Mouse (Mus musculus): ENCODE results near the gene Pheta2. TPM values are rescaled to one million over a fixed set of nuclear protein-coding genes. Genes with fewer than 3 reads are reported as not detected.
A peak's percentile ranks its signal among the peaks of the same experiment; 100 is the strongest.

Gene Pheta2
- polyA plus RNA-seq, 2 experiments: 18.7 to 24.8 TPM

- peaks cover 61% of the 10 kb centered on the region for H3K36me3 ChIP-seq (replicated peaks; ENCODE audit: control insufficient read depth, insufficient read depth, low read depth)
- peak overlapping the region; percentile 97 for H3K4me2 ChIP-seq (ENCODE audit: low read depth)
- H3K9me3 ChIP-seq (ENCODE audit: control insufficient read depth, low read length): no peaks in the 10 kb centered on the region
- peaks cover 57 to 73% of the 10 kb centered on the region in 2 experiments for H3K4me1 ChIP-seq (replicated peaks; ENCODE audit: control insufficient read depth in 2 of 2, insufficient read depth in 2 of 2, low read length in 1 of 2)
- peak overlapping the region; percentile 88 for H3K27ac ChIP-seq
- H3K9ac ChIP-seq (replicated peaks): peak overlapping the region; percentile 68
- under 1% methylated on average over 51 of the region's 51 CpGs for WGBS (ENCODE audit: insufficient replicate concordance)
- TF ChIP-seq EP300 (IDR thresholded peaks at IDR 0.05; ENCODE audit: low read depth) (peak; percentile 59; the same call in 1 of the 2 replicates), CTCF (IDR thresholded peaks at IDR 0.05; ENCODE audit: low read depth) (no peak)
- peak overlapping the region; percentile 80 to 89 for H3K4me3 ChIP-seq (ENCODE audit: insufficient read depth in 1 of 2, low read depth in 2 of 2, low read length in 2 of 2)
- DNase-seq (ENCODE audit: low read depth in 3 of 3, low spot score in 3 of 3) (peak; percentile 99), ATAC-seq (ENCODE audit: insufficient read depth) (peak; percentile 86)
- no peaks in the 10 kb centered on the region for H3K27me3 ChIP-seq (ENCODE audit: control insufficient read depth, insufficient read depth, low read length)
Measured at GRCm38 (mm10) chr15:82345820-82346470, 7.2 kb downstream of the Pheta2 start.

DNA sequence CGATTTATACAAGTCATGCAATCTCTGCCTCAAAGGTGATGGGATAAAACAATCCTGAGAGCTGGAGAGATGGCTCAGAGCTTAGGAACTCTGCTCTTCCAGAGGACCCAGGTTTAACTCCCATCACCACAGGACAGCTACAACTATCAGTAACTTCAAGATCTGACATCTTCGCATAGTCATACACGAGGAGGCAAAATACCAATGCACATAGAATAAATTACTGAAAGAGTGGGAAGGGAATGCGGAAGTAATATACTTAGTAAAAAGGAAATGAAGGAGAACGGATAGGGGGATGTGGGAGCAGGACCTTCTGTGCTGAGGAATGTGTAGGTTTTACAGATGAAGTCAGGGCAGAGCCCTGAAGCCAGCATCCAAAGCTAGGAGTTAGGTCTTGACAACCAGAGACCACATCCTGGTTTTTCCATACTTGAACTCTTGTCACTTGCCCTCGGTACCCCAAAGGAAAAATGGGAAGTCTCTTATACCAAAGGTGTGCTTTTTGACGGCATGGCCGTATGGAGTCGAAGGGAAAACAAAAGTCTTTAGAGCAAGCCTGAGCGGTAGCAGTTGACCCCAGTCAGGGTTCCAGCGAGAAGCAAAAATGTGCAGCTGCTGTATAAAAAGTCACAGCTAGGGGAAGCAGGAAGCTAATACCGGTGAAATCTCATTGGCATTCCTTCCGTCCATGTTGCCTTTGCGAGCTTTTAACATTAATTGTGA lies 8.0 kb downstream of the Pheta2 start:
- H3K9me3 ChIP-seq (ENCODE audit: control insufficient read depth, low read length): no peaks in the 10 kb centered on the region
- peak overlapping the region; percentile 80 to 89 for H3K4me3 ChIP-seq (ENCODE audit: insufficient read depth in 1 of 2, low read depth in 2 of 2, low read length in 2 of 2)
- no peak for DNase-seq (ENCODE audit: low read depth in 3 of 3, low spot score in 3 of 3)
- no peaks in the 10 kb centered on the region for H3K27me3 ChIP-seq (ENCODE audit: control insufficient read depth, insufficient read depth, low read length)
- H3K9ac ChIP-seq (replicated peaks): peak overlapping the region; percentile 68
- ATAC-seq (ENCODE audit: insufficient read depth): no peak
- peaks cover 65 to 77% of the 10 kb centered on the region in 2 experiments for H3K4me1 ChIP-seq (replicated peaks; ENCODE audit: control insufficient read depth in 2 of 2, insufficient read depth in 2 of 2, low read length in 1 of 2)
- peak overlapping the region; percentile 88 for H3K27ac ChIP-seq
- H3K36me3 ChIP-seq (replicated peaks; ENCODE audit: control insufficient read depth, insufficient read depth, low read depth): peaks cover 63% of the 10 kb centered on the region
- TF ChIP-seq CTCF (IDR thresholded peaks at IDR 0.05; ENCODE audit: low read depth) (peak; percentile 33; the same call in 1 of the 2 replicates), EP300 (IDR thresholded peaks at IDR 0.05; ENCODE audit: low read depth) (no peak)
- peak overlapping the region; percentile 97 for H3K4me2 ChIP-seq (ENCODE audit: low read depth)
- 35% methylated on average over 14 of the region's 14 CpGs for WGBS (ENCODE audit: insufficient replicate concordance)

DNA sequence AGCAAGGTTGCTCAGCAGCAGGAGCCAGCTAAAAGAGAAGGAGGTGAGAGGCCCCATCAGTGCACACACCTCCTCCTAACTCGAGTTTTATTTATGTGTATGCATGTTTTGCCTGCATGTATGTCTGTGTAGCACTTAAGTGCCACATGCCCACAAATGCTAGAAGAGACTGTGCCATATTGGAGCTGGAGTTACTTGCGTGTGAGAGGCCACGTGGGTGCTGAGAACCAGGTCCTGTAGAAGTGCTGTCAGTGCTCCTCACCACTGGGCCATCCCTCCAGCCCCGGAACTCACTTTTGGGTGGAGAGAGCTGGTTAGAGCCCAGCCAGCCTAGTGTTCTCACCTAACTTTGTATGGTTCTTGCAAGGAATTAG lies 8.5 kb downstream of the Pheta2 start:
- Histone ChIP-seq H3K4me2 (ENCODE audit: low read depth) (peak overlapping the region; percentile 97), H3K4me1 (replicated peaks; ENCODE audit: control insufficient read depth in 2 of 2, insufficient read depth in 2 of 2, low read length in 1 of 2) (peaks cover 68 to 78% of the 10 kb centered on the region in 2 experiments), H3K4me3 (ENCODE audit: insufficient read depth in 1 of 2, low read depth in 2 of 2, low read length in 2 of 2) (peak overlapping the region; percentile 80 to 89), H3K9me3 (ENCODE audit: control insufficient read depth, low read length) (no peaks in the 10 kb centered on the region), H3K27me3 (ENCODE audit: control insufficient read depth, insufficient read depth, low read length) (no peaks in the 10 kb centered on the region), H3K9ac (replicated peaks) (peak overlapping the region; percentile 68), H3K36me3 (replicated peaks; ENCODE audit: control insufficient read depth, insufficient read depth, low read depth) (peaks cover 63% of the 10 kb centered on the region), H3K27ac (peak overlapping the region; percentile 88)
- no peak for DNase-seq (ENCODE audit: low read depth in 3 of 3, low spot score in 3 of 3)
- WGBS (ENCODE audit: insufficient replicate concordance): 69% methylated on average over 4 of the region's 4 CpGs
- ATAC-seq (ENCODE audit: insufficient read depth): no peak
- TF ChIP-seq CTCF (IDR thresholded peaks at IDR 0.05; ENCODE audit: low read depth) (no peak), EP300 (IDR thresholded peaks at IDR 0.05; ENCODE audit: low read depth) (no peak)

DNA sequence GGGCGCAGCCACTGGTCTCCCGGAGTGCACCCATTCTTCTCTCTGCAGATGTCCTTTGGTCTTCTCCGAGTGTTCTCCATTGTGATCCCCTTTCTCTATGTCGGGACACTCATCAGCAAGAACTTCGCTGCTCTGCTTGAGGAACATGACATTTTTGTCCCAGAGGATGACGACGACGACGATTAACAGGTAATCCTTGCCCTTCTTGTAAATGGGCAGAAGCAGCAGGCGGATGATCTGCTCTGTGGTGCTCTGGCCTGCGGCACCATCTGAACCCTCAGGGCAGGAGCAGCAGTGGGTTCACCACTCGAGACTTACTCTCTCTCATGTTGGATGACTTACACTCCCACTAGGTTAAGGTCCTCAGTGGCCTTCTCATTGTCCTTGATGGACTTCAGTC lies 9.1 kb downstream of the Pheta2 start:
- DNase-seq (ENCODE audit: low read depth in 3 of 3, low spot score in 3 of 3): no peak
- H3K27ac ChIP-seq: no peak overlapping the region
- H3K9me3 ChIP-seq (ENCODE audit: control insufficient read depth, low read length): no peaks in the 10 kb centered on the region
- H3K4me3 ChIP-seq (ENCODE audit: insufficient read depth in 1 of 2, low read depth in 2 of 2, low read length in 2 of 2): peak overlapping the region in 1 of 2 experiments; percentile 80; a peak in 2 of 4 replicates
- H3K27me3 ChIP-seq (ENCODE audit: control insufficient read depth, insufficient read depth, low read length): no peaks in the 10 kb centered on the region
- H3K4me1 ChIP-seq (replicated peaks; ENCODE audit: control insufficient read depth in 2 of 2, insufficient read depth in 2 of 2, low read length in 1 of 2): peaks cover 66 to 76% of the 10 kb centered on the region in 2 experiments
- peak overlapping the region; percentile 13; the same call in 1 of the 2 replicates for H3K9ac ChIP-seq (replicated peaks)
- H3K36me3 ChIP-seq (replicated peaks; ENCODE audit: control insufficient read depth, insufficient read depth, low read depth): peaks cover 65% of the 10 kb centered on the region
- TF ChIP-seq EP300 (IDR thresholded peaks at IDR 0.05; ENCODE audit: low read depth) (no peak), CTCF (IDR thresholded peaks at IDR 0.05; ENCODE audit: low read depth) (no peak)
- H3K4me2 ChIP-seq (ENCODE audit: low read depth): peak overlapping the region; percentile 97
- 90% methylated on average over 12 of the region's 12 CpGs for WGBS (ENCODE audit: insufficient replicate concordance)
- no peak for ATAC-seq (ENCODE audit: insufficient read depth)
